Mouse (Mus musculus): ENCODE measurements around the gene Os9. TPM values are rescaled to one million over a fixed set of nuclear protein-coding genes. Genes with fewer than 3 reads are reported as not detected.
"Not testable (repeated sequence)": the region's sequence is repeated elsewhere in the genome, so short reads cannot be mapped to it uniquely, and the experiment has no call there.

The Os9 gene
- polyA plus RNA-seq, 1 experiment from 2014 or later, result 29.5 TPM

DNA sequence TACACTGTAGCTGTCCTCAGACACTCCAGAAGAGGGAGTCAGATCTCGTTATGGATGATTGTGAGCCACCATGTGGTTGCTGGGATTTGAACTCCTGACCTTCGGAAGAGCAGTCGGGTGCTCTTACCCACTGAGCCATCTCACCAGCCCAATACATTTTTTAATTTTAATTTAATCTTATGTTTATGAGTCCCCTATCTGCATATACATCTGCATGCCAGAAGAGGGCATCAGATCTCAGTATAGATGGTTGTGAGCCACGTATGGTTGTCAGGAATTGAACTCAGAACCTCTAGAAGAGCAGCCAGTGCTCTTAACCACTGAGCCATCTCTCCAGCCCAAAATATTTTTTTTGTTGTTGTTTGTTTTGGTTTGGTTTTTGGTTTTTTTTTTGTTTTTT is 48.7 kb downstream of the Os9 start:
- H3K4me1 ChIP-seq (ENCODE audit: control insufficient read depth, insufficient read depth, low read length); H3K36me3 ChIP-seq (ENCODE audit: control insufficient read depth, insufficient read depth, low read length); ATAC-seq (ENCODE audit: insufficient number of reproducible peaks, low FRiP score, low TSS enrichment, low read depth); H3K9ac ChIP-seq (ENCODE audit: low read length); H3K4me3 ChIP-seq (ENCODE audit: low read depth, low read length); DNase-seq (ENCODE audit: low spot score); H3K9me3 ChIP-seq (ENCODE audit: control insufficient read depth, low read length); H3K4me2 ChIP-seq (ENCODE audit: low read depth, severe bottlenecking); H3K27ac ChIP-seq (replicated peaks; ENCODE audit: low read depth, low read length); H3K27me3 ChIP-seq (ENCODE audit: control insufficient read depth, insufficient read depth, low read length): not testable (repeated sequence)
- WGBS, result 91% methylated on average over 4 of the region's 4 CpGs

DNA sequence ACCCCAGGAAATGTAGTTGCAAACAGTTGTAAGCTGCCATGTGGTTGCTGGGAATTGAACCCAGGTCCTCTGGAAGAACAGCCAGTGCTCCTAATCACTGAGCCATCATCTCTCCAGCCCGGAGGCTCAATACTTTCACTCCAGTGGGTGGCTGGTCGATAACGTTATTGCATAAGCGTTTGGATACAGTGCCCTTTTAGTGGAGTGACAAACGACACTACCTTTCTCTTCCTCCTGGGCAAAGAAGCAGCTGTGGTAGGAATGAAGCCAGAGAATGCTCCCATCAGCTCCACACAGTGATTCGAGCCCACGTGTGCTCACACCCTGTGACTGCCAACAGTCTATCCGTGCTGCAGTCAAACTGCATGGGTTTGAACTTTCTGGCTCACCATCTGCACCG is 49.7 kb downstream of the Os9 start:
- Histone ChIP-seq H3K9ac (ENCODE audit: low read length) (no peak overlapping the region), H3K4me2 (ENCODE audit: low read depth, severe bottlenecking) (peak overlapping the region; percentile 89), H3K27me3 (ENCODE audit: control insufficient read depth, insufficient read depth, low read length) (0 out of 2 replicates have a peak, but pooled peaks cover 2% of the 10 kb centered on the region), H3K4me3 (ENCODE audit: low read depth, low read length) (peak overlapping the region; percentile 66), H3K9me3 (ENCODE audit: control insufficient read depth, low read length) (no peaks in the 10 kb centered on the region), H3K4me1 (ENCODE audit: control insufficient read depth, insufficient read depth, low read length) (peaks cover 7% of the 10 kb centered on the region; the same call in 1 of the 2 replicates), H3K36me3 (ENCODE audit: control insufficient read depth, insufficient read depth, low read length) (peaks cover 16% of the 10 kb centered on the region), H3K27ac (replicated peaks; ENCODE audit: low read depth, low read length) (no peak overlapping the region)
- DNase-seq (ENCODE audit: low spot score), result no peak
- ATAC-seq (ENCODE audit: insufficient number of reproducible peaks, low FRiP score, low TSS enrichment, low read depth), result no peak
- 78% methylated on average over 9 of the region's 9 CpGs for WGBS

DNA sequence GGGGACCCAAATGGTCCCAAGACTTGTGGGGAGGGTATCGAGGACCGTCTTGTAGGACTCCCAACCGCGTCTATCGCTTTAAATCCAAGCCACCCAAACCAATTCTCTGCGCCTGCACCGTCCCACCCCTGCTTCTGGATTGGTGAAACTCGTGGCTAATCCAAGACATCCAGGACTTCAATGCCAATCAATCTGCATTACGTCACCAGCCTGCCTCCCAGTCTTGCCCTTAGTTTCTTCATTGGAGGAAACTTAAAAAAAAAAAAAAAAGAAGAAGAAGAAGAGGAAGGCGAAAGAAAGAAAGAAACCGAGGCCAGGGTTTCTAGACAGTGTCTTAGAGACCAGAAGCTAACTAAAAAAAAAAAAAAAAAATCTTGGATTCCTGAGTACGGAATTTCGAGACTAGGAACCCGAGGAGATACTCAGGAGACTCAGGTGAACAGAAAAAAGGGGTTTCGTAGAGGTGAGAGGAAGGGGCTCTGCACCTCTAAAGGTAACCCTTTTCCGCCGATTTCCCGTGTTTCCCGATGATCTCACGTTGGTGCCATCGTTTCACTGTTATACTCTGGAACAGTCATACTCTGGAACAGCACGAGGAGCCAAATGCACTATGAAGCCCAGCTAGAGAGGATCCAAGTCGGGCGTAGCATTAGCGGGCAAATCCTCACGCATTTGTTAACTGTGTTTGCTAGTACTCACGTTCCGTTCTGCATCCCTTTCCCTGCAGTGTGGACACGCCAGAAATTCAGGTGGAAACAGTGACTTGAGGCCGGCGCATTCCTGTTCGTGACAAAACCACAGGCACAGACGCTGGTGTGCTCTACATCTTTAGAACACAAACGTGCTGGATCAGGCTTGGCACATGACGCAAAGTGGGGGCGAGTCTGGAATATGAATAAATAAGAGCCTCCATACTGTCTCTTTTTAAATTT is 50.5 kb downstream of the Os9 start, which contains the start of gene Tspan31:
Tspan31 (minus strand) TSS at position 75 of the 932 bp plus-strand sequence.
- H3K27me3 ChIP-seq (ENCODE audit: control insufficient read depth, insufficient read depth, low read length), result no peaks in the 10 kb centered on the region
- peak within 1 kb of the TSS; percentile 73 for H3K9ac ChIP-seq (ENCODE audit: low read length)
- peak within 1 kb of the TSS; percentile 89 for H3K4me2 ChIP-seq (ENCODE audit: low read depth, severe bottlenecking)
- DNase-seq (ENCODE audit: low spot score), result peak; percentile 90
- peak within 1 kb of the TSS; percentile 66 for H3K4me3 ChIP-seq (ENCODE audit: low read depth, low read length)
- H3K27ac ChIP-seq (replicated peaks; ENCODE audit: low read depth, low read length), result peak within 1 kb of the TSS; percentile 71
- no peaks in the 10 kb centered on the region for H3K9me3 ChIP-seq (ENCODE audit: control insufficient read depth, low read length)
- peak; percentile 85 for ATAC-seq (ENCODE audit: insufficient number of reproducible peaks, low FRiP score, low TSS enrichment, low read depth)
- peaks cover 7% of the 10 kb centered on the region; the same call in 1 of the 2 replicates for H3K4me1 ChIP-seq (ENCODE audit: control insufficient read depth, insufficient read depth, low read length)
- WGBS, result 2% methylated on average over 36 of the region's 36 CpGs
- peaks cover 24% of the 10 kb centered on the region for H3K36me3 ChIP-seq (ENCODE audit: control insufficient read depth, insufficient read depth, low read length)

DNA sequence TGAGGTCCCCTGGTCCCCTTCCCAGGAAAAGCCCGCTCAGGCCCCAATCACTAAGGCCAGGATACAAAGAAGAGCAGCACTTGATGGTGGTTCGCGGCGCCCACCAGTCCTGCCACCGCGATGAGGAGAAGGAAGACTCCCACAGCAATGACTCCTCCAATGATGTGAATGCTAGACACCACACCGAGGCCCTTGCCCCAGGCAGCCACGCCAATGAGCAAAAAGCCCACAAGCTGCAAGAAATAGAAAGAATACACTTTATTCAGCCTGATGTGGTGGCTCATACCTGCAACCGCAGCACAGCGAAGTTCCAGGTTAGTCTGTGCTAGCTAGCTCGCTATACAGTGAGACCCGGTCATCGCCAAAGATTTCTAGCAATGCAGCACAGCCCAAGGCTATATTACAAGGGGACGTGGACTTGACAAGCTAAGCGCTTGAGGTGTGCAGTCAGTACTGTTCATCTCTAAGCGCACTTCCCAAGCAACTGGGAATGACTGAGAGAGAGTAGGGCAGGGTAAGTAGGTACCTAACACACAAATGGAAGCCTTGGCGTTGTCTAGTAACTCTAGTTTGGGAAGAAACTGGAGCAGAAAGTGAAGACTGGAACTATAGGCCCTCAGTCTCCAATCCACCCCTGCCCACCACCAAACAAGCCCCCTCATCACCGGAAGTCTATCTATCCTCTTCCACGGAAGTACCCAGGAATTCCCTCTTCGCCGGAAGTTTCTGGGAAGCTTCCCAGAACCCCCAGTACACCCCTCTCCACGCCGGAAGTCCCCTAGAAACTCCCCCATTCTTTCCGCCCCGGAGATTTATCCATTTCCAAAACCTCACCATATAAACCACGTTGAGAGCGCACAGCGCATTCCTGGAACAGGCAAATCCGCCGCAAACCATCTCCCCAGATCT is 51.4 kb downstream of the Os9 start:
- H3K9me3 ChIP-seq (ENCODE audit: control insufficient read depth, low read length), result no peaks in the 10 kb centered on the region
- peak overlapping the region; percentile 71 for H3K27ac ChIP-seq (replicated peaks; ENCODE audit: low read depth, low read length)
- peak overlapping the region; percentile 89 for H3K4me2 ChIP-seq (ENCODE audit: low read depth, severe bottlenecking)
- peak overlapping the region; percentile 73 for H3K9ac ChIP-seq (ENCODE audit: low read length)
- H3K36me3 ChIP-seq (ENCODE audit: control insufficient read depth, insufficient read depth, low read length), result peaks cover 32% of the 10 kb centered on the region
- H3K27me3 ChIP-seq (ENCODE audit: control insufficient read depth, insufficient read depth, low read length), result no peaks in the 10 kb centered on the region
- peak overlapping the region; percentile 66 for H3K4me3 ChIP-seq (ENCODE audit: low read depth, low read length)
- DNase-seq (ENCODE audit: low spot score) (peak; percentile 55), ATAC-seq (ENCODE audit: insufficient number of reproducible peaks, low FRiP score, low TSS enrichment, low read depth) (peak; percentile 62; the same call in 1 of the 2 replicates)
- H3K4me1 ChIP-seq (ENCODE audit: control insufficient read depth, insufficient read depth, low read length), result peaks cover 11% of the 10 kb centered on the region
- WGBS, result 8% methylated on average over 30 of the region's 30 CpGs

DNA sequence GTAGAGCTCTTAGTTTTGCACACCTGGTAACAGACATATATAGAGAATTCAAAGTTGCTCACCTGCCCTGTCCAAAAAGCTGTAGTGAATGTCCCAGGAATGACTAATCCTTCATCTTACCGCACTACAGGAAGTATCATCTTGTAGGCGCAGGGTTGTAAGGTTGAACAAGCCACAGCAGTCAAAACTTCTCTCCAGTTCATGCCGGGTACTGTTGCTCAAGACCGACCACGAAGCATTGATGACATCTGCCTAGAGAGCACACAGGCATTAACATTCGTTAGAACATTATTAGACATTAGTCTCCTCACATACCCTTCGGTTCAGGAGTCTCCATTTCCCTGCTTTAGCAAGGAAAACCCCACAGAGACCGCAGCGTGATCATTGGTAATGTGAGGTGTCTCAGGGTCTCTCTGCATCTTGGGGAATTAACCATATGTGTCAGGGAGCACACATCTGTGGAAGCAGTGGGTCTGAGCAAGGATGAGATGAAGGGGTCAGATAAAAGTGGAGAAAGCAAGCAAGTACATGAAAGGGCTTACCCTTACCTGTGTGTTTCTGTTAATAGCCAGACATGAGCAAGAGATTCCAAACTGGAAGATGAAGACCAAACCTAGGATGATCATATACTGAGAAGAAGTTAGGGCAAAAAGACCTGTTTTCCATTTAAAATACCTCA is 52.4 kb downstream of the Os9 start:
- Histone ChIP-seq H3K36me3 (ENCODE audit: control insufficient read depth, insufficient read depth, low read length) (peaks cover 32% of the 10 kb centered on the region), H3K4me3 (ENCODE audit: low read depth, low read length) (peak overlapping the region; percentile 66), H3K27me3 (ENCODE audit: control insufficient read depth, insufficient read depth, low read length) (no peaks in the 10 kb centered on the region), H3K4me2 (ENCODE audit: low read depth, severe bottlenecking) (peak overlapping the region; percentile 89), H3K27ac (replicated peaks; ENCODE audit: low read depth, low read length) (peak overlapping the region; percentile 56; the same call in 1 of the 2 replicates), H3K4me1 (ENCODE audit: control insufficient read depth, insufficient read depth, low read length) (peaks cover 11% of the 10 kb centered on the region), H3K9ac (ENCODE audit: low read length) (peak overlapping the region; percentile 73), H3K9me3 (ENCODE audit: control insufficient read depth, low read length) (no peaks in the 10 kb centered on the region)
- DNase-seq (ENCODE audit: low spot score), result no peak
- no peak for ATAC-seq (ENCODE audit: insufficient number of reproducible peaks, low FRiP score, low TSS enrichment, low read depth)
- 80% methylated on average over 9 of the region's 9 CpGs for WGBS

DNA sequence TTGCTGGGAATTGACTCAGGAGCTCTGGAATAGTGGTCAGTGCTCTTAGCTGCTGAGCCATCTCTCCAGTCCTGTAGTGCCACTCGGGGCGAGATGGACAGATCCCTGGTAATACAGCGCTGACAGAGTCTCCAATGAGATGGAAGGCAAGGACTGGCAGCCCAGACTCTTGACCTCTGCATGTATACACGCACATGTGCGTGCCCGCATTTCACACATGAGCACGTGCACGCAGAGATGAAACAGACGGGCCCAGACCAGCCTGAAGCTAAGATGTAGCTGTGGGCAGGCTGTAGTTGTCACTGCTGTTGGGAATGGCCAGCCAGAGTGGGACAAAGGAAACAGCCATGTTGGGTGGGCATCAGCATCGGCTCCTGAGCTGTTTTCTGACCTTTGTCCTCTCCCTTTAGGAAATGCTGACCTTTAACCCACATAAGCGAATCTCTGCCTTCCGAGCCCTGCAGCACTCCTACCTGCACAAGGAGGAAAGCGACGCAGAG is 54.4 kb downstream of the Os9 start:
- WGBS, result 91% methylated on average over 14 of the region's 14 CpGs
- no peak for ATAC-seq (ENCODE audit: insufficient number of reproducible peaks, low FRiP score, low TSS enrichment, low read depth)
- no peak overlapping the region for H3K27ac ChIP-seq (replicated peaks; ENCODE audit: low read depth, low read length)
- no peak for DNase-seq (ENCODE audit: low spot score)
- H3K4me1 ChIP-seq (ENCODE audit: control insufficient read depth, insufficient read depth, low read length), result peaks cover 11% of the 10 kb centered on the region
- H3K36me3 ChIP-seq (ENCODE audit: control insufficient read depth, insufficient read depth, low read length), result peaks cover 32% of the 10 kb centered on the region
- H3K4me2 ChIP-seq (ENCODE audit: low read depth, severe bottlenecking), result peak overlapping the region; percentile 8; the same call in 1 of the 2 replicates
- no peaks in the 10 kb centered on the region for H3K9me3 ChIP-seq (ENCODE audit: control insufficient read depth, low read length)
- no peak overlapping the region for H3K4me3 ChIP-seq (ENCODE audit: low read depth, low read length)
- no peak overlapping the region for H3K9ac ChIP-seq (ENCODE audit: low read length)
- 0 out of 2 replicates have a peak, but pooled peaks cover 2% of the 10 kb centered on the region for H3K27me3 ChIP-seq (ENCODE audit: control insufficient read depth, insufficient read depth, low read length)

DNA sequence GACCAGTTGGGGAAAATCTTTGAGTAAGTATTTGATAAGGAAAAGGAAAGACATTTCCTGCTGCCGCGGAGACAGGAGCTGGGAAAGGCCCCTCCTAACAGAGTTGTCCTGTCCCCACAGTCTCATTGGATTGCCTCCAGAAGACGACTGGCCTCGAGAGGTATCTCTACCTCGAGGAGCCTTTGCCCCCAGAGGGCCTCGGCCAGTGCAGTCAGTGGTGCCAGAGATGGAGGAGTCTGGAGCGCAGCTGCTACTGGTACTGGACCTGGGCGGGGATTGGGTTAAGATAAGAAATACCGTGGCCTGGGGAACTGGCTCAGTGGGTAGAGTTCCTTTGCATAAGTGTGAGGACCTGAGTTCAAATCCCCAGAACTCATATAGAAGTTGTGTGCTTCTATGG is 55.0 kb downstream of the Os9 start:
- WGBS, result 86% methylated on average over 9 of the region's 9 CpGs
- DNase-seq (ENCODE audit: low spot score) (no peak), ATAC-seq (ENCODE audit: insufficient number of reproducible peaks, low FRiP score, low TSS enrichment, low read depth) (no peak)
- Histone ChIP-seq H3K27ac (replicated peaks; ENCODE audit: low read depth, low read length) (no peak overlapping the region), H3K4me2 (ENCODE audit: low read depth, severe bottlenecking) (no peak overlapping the region), H3K4me3 (ENCODE audit: low read depth, low read length) (no peak overlapping the region), H3K4me1 (ENCODE audit: control insufficient read depth, insufficient read depth, low read length) (peaks cover 11% of the 10 kb centered on the region), H3K36me3 (ENCODE audit: control insufficient read depth, insufficient read depth, low read length) (peaks cover 32% of the 10 kb centered on the region), H3K9me3 (ENCODE audit: control insufficient read depth, low read length) (no peaks in the 10 kb centered on the region), H3K9ac (ENCODE audit: low read length) (no peak overlapping the region), H3K27me3 (ENCODE audit: control insufficient read depth, insufficient read depth, low read length) (peaks cover 2% of the 10 kb centered on the region; the same call in 1 of the 2 replicates)

All from limb, embryonic 11.5 days (tissue).